Mouse (Mus musculus): Measurements from ENCODE around the gene Dse.

- TF ChIP-seq CTCF (IDR thresholded peaks at IDR 0.05; ENCODE audit: control insufficient read depth, insufficient read depth, insufficient read length) = no peak
- no peak for TF ChIP-seq USF1 (IDR thresholded peaks at IDR 0.05; ENCODE audit: low read depth)
- TF ChIP-seq MAX (IDR thresholded peaks at IDR 0.05) = no peak
- no peak for TF ChIP-seq MYOD1 (IDR thresholded peaks at IDR 0.05; ENCODE audit: control insufficient read depth, insufficient read length, low read depth)
- no peak for TF ChIP-seq MYOG (IDR thresholded peaks at IDR 0.05; ENCODE audit: control insufficient read depth, extremely low read depth, insufficient read length)
Measured at GRCm38 (mm10) chr10:34229491-34229890, 22.0 kb upstream of the Dse start.

Data from C2C12 (cell line).